Mouse (Mus musculus) lung, embryonic 14.5 days (tissue): Measurements from ENCODE around the gene Chmp4b. TPM values are rescaled to one million over a fixed set of nuclear protein-coding genes. Genes with fewer than 3 reads are reported as not detected.

ENCODE experiments used
- ATAC-seq: fragments of 200-750 bp; cut with Nextera tagmentation; 2 replicates; pipeline ENCODE4 v1.8.0; 2017; ENCODE audit warnings: mild to moderate bottlenecking, moderate TSS enrichment, moderate library complexity; ENCODE audit not compliant: insufficient read depth
- DNase-seq: peaks from one replicate; pipeline ENCODE4 v3.0.0-alpha.2; 2015
- H3K27ac ChIP-seq: fragments of 300-500 bp; sonication (generic); 2 replicates; pipeline ENCODE4 v1.5.1; 2014; ENCODE audit warnings: low read depth, mild to moderate bottlenecking, moderate library complexity
- H3K27me3 ChIP-seq: fragments of 300-500 bp; sonication (generic); 2 replicates; pipeline ENCODE4 v1.6.1; 2014; ENCODE audit warnings: low read length, control low read depth; ENCODE audit not compliant: insufficient read depth
- H3K36me3 ChIP-seq: fragments of 300-500 bp; sonication (generic); 2 replicates; pipeline ENCODE4 v1.6.1; 2014; ENCODE audit warnings: control low read depth; ENCODE audit not compliant: insufficient read depth
- H3K4me1 ChIP-seq: fragments of 300-500 bp; sonication (generic); 2 replicates; pipeline ENCODE4 v1.6.1; 2014; ENCODE audit warnings: antibody characterized with exemption, control low read depth; ENCODE audit not compliant: insufficient read depth
- H3K4me2 ChIP-seq: fragments of 300-500 bp; sonication (generic); 2 replicates; pipeline ENCODE4 v1.6.1; 2014; ENCODE audit warnings: mild to moderate bottlenecking
- H3K4me3 ChIP-seq: fragments of 300-500 bp; sonication (generic); 2 replicates; pipeline ENCODE4 v1.5.1; 2014; ENCODE audit warnings: low read depth, low read length
- H3K9ac ChIP-seq: fragments of 300-500 bp; sonication (generic); 2 replicates; pipeline ENCODE4 v1.6.1; 2014
- H3K9me3 ChIP-seq: fragments of 300-500 bp; sonication (generic); 2 replicates; pipeline ENCODE4 v1.6.1; 2016; ENCODE audit warnings: low read depth, low read length, control low read depth
- CTCF ChIP-seq: IDR thresholded peaks from 2 replicates; pipeline ENCODE4 v1.5.1; 2016; ENCODE audit warnings: antibody characterized with exemption, low read depth
- WGBS: fragments of 180-500 bp; shearing (Covaris S2); extraction: QIAGEN DNeasy Blood & Tissue Kit; methylation state at CpG from one replicate; pipeline ENCODE4 v1.1.7; 2014; 5-methylcytosine and 5-hydroxymethylcytosine counted together
- polyA plus RNA-seq: library from polyadenylated mRNA; unstranded; fragments of >200 nt; fragmentation: Nextera tagmentation; extraction: Ambion mirVana; gene quantifications from 2 replicates; pipeline ENCODE4 v1.2.1, GENCODE M21; 2014

The Chmp4b gene
- polyA plus RNA-seq, 1 experiment from 2014 or later: 15.0 TPM

DNA sequence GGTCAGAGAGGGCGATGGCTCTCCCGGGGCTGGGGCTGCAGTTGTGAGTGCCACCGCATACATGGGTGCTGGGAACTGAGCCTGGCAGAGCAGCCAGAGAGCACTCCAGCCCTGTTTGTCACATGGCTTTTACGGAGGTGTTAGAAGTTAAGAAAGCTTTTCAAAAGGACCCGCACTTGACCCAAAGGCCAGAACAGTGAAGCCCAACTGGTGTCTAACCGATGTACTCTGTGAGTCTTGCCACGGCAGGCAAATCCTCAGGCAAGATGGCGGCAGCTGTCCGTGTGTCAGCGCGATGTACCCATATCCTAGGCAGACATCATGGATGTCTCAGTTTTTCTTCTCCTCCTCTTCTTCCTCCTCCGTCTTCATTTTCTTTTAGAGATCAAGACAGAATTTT lies 3.5 kb downstream of the Chmp4b start:
- Histone ChIP-seq H3K27me3 (no peaks in the 10 kb centered on the region), H3K9me3 (no peaks in the 10 kb centered on the region), H3K4me3 (no peak overlapping the region), H3K4me2 (no peak overlapping the region), H3K27ac (no peak overlapping the region), H3K36me3 (no peaks in the 10 kb centered on the region), H3K4me1 (peaks cover 4% of the 10 kb centered on the region), H3K9ac (no peak overlapping the region)
- 88% methylated on average over 12 of the region's 12 CpGs for WGBS
- ATAC-seq: no peak
- no peak for TF ChIP-seq CTCF
- DNase-seq: no peak

DNA sequence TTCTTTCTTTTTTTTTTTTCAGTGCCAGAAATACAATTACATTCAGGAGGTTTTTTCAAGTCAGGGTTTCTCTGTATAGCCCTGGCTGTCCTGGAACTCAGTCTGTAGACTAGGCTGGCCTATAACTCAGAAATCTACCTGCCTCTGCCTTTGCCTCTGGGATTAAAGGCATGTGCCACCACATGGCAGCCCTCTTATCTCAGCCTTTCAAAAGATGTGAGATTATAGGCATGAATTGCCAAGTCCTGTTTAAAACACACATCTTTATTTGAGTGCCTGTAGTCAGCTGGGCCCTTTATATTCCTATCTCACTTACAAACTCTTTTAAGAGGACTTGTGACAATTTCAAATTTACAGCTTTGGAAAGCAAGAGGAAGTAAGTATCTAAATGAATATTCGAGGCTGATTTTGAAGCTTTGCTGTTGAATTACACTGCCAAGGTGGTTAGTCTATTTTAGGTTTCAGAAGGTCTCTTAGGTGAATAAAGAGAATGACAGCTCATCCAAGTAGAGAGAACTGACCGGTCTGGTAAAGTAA lies 4.4 kb downstream of the Chmp4b start:
- H3K9me3 ChIP-seq: no peaks in the 10 kb centered on the region
- peak overlapping the region; percentile 84 for H3K4me2 ChIP-seq
- no peaks in the 10 kb centered on the region for H3K27me3 ChIP-seq
- no peak for ATAC-seq
- H3K36me3 ChIP-seq: peaks cover 3% of the 10 kb centered on the region; the same call in 1 of the 2 replicates
- 0 out of 2 replicates have a peak overlapping the region, but pooled peaks have one; percentile 14 for H3K27ac ChIP-seq
- TF ChIP-seq CTCF: no peak
- no peak for DNase-seq
- no peak overlapping the region for H3K9ac ChIP-seq
- 74% methylated on average over 2 of the region's 2 CpGs for whole genome bisulfite sequencing
- H3K4me1 ChIP-seq: peaks cover 4% of the 10 kb centered on the region
- H3K4me3 ChIP-seq: peak overlapping the region; percentile 92

DNA sequence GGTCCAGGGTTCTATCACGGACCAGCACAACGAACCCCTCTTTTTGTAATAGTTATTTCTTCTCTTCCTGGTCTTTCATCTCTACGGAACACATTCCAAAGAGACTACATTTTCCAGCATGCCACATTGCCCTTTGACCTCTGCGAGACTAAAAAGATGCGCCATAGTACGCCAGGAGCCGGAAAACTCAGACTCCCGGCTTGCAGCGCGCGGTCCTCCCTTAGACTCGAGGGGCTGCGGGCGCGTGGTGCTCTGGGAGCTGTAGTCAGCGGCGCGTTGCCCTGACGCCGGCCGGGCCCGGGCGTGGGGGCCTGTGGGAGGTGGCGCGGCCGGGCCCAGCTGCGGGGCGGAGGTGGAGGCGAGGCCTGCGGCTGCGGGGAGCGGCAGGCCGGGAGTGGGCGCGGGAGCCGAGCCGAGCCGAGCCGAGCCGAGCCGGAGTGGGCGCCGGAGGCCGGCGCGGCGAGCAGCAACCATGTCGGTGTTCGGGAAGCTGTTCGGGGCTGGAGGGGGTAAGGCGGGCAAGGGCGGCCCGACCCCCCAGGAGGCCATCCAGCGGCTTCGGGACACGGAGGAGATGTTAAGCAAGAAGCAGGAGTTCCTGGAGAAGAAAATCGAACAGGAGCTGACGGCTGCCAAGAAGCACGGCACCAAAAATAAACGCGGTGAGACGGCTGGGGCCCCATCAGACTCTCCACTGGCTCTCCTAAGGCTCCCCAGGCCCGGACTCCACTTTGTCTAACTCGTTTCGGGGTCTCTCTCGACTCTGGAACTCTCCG lies 5.4 kb downstream of the Chmp4b start:
- Histone ChIP-seq H3K4me3 (peak overlapping the region; percentile 92), H3K27me3 (no peaks in the 10 kb centered on the region), H3K27ac (peak overlapping the region; percentile 87), H3K4me1 (peaks cover 4% of the 10 kb centered on the region), H3K9ac (peak overlapping the region; percentile 90), H3K9me3 (no peaks in the 10 kb centered on the region), H3K36me3 (peaks cover 12% of the 10 kb centered on the region; the same call in 1 of the 2 replicates), H3K4me2 (peak overlapping the region; percentile 84)
- TF ChIP-seq CTCF: no peak
- DNase-seq (peak; percentile 100), ATAC-seq (peak; percentile 100)
- under 1% methylated on average over 67 of the region's 67 CpGs for WGBS

DNA sequence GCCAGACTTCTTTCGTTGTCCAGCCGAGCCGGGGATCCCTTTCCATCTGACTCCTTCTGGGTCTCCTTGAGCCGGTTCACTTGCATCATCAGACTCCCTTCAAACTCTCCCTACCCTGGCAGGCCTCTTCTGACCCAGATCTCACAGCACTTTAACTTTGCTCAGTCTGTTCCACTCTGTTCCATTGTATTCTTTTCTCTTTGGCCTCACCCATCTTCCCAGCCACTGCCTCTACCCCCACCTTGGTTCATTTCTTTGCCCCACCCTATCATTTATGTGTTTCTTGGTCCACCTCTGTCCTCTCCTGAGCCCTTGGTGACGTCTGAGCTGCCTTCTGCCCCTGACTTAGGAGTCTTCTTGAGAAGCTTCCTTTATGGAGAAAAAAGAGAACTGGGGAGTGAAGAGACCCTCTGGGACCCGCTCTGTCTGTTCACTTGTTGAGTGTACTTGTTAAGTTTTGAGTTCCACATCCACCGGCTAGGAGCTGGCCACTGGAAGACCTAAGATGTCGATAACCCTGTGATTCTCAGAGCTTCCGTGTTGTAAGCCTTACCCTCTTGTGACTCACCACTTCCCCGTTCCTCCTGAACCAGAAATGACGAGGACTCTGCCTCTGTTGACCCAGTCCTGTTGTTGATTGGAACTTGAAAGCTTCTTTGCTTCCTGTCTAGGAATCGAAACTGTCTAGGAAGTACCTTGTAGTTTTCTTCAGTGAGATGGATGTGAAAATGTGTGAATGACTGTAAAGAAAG lies 6.2 kb downstream of the Chmp4b start:
- Histone ChIP-seq H3K27me3 (no peaks in the 10 kb centered on the region), H3K4me1 (peaks cover 4% of the 10 kb centered on the region), H3K4me2 (peak overlapping the region; percentile 84), H3K9me3 (no peaks in the 10 kb centered on the region), H3K36me3 (peaks cover 20% of the 10 kb centered on the region; the same call in 1 of the 2 replicates), H3K9ac (peak overlapping the region; percentile 90), H3K27ac (peak overlapping the region; percentile 87), H3K4me3 (peak overlapping the region; percentile 92)
- 0 out of 2 replicates have a peak, but pooled peaks have one; percentile 1 for ATAC-seq
- no peak for TF ChIP-seq CTCF
- WGBS: 2% methylated on average over 12 of the region's 12 CpGs
- peak; percentile 59 for DNase-seq

DNA sequence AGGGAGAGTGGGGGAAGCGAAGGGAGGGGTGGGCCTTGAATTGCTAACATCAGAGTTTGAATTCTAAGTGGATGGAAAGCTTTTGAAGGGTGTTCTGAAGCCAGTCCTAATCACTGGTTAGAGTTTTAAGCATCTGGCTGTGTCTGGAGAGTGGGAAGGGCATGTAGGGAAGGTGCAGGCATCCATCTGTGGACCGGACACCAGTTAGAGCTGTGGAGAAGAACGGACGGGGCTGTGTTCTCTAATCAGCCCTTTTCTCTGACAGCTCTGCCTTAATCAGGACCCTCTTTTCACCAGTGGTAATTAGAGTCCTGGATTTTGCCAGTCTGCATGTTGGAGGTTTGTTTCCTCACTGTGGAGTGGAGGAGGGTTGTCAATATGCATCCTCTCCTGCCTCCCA lies 7.6 kb downstream of the Chmp4b start:
- Histone ChIP-seq H3K4me3 (no peak overlapping the region; the same call in 1 of the 2 replicates), H3K36me3 (peaks cover 22% of the 10 kb centered on the region; the same call in 1 of the 2 replicates), H3K9ac (peak overlapping the region; percentile 90; the same call in 1 of the 2 replicates), H3K27me3 (no peaks in the 10 kb centered on the region), H3K4me2 (peak overlapping the region; percentile 84), H3K27ac (peak overlapping the region; percentile 30; the same call in 1 of the 2 replicates), H3K4me1 (peaks cover 4% of the 10 kb centered on the region), H3K9me3 (no peaks in the 10 kb centered on the region)
- 72% methylated on average over 4 of the region's 4 CpGs for WGBS
- ATAC-seq: no peak
- TF ChIP-seq CTCF: no peak
- no peak for DNase-seq

DNA sequence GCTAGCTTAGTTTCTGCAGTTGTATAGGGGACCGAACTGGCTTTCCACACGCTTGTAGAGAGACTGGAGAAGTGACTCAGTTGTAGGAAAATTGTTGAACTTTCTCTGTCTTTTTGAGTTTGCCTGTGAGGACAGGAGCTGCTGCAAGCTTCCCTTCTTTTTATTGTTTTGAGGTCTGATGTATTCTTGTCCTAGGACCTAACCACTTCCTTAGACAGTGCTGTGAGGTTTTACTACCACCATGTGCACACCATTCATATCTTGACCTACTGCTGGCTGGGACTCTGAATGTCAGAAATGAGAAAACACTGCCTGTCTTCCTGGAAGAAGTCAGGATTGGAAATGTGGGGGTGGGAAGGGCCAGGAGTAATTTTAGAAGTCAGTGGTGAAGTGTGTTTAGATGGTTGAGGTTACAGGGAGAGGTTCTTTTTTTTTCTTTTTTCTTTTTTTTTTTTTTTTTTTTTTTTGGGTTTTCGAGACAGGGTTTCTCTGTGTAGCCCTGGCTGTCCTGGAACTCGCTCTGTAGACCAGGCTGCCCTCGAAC lies 8.1 kb downstream of the Chmp4b start:
- H3K27ac ChIP-seq: peak overlapping the region; percentile 30; the same call in 1 of the 2 replicates
- H3K4me1 ChIP-seq: peaks cover 4% of the 10 kb centered on the region
- no peak for TF ChIP-seq CTCF
- H3K4me3 ChIP-seq: no peak overlapping the region; the same call in 1 of the 2 replicates
- H3K9me3 ChIP-seq: no peaks in the 10 kb centered on the region
- H3K9ac ChIP-seq: peak overlapping the region; percentile 90; the same call in 1 of the 2 replicates
- ATAC-seq (no peak), DNase-seq (no peak)
- H3K4me2 ChIP-seq: peak overlapping the region; percentile 84; the same call in 1 of the 2 replicates
- 86% methylated on average over 3 of the region's 5 CpGs for WGBS
- peaks cover 22% of the 10 kb centered on the region; the same call in 1 of the 2 replicates for H3K36me3 ChIP-seq
- no peaks in the 10 kb centered on the region for H3K27me3 ChIP-seq
